Mouse (Mus musculus) limb, embryonic 12.5 days (tissue): ENCODE data around the gene Mslnl. TPM values are rescaled to one million over a fixed set of nuclear protein-coding genes. Genes with fewer than 3 reads are reported as not detected.
A peak's percentile ranks its signal among the peaks of the same experiment; 100 is the strongest.

Source experiments
- ATAC-seq: fragments of 200-750 bp; cut with Nextera tagmentation; 2 replicates; pipeline ENCODE4 v1.8.0; 2017; ENCODE audit warnings: low read depth, moderate TSS enrichment; ENCODE audit not compliant: insufficient number of reproducible peaks, insufficient read depth, low FRiP score, low TSS enrichment
- H3K27ac ChIP-seq: fragments of 300-500 bp; sonication (generic); 2 replicates; pipeline ENCODE4 v1.5.1; 2016; ENCODE audit warnings: mild to moderate bottlenecking, moderate library complexity
- H3K27me3 ChIP-seq: fragments of 300-500 bp; sonication (generic); 2 replicates; pipeline ENCODE4 v1.6.1; 2016; ENCODE audit warnings: mild to moderate bottlenecking, moderate library complexity
- H3K36me3 ChIP-seq: fragments of 300-500 bp; sonication (generic); 2 replicates; pipeline ENCODE4 v1.6.1; 2016; ENCODE audit warnings: mild to moderate bottlenecking, moderate library complexity
- H3K4me1 ChIP-seq: fragments of 300-500 bp; sonication (generic); replicated peaks from 2 replicates; pipeline ENCODE4 v1.6.1; 2016
- H3K4me2 ChIP-seq: fragments of 300-500 bp; sonication (generic); 2 replicates; pipeline ENCODE4 v1.6.1; 2016; ENCODE audit warnings: mild to moderate bottlenecking, moderate library complexity
- H3K4me3 ChIP-seq: fragments of 300-500 bp; sonication (generic); replicated peaks from 2 replicates; pipeline ENCODE4 v1.5.1; 2016; ENCODE audit warnings: mild to moderate bottlenecking
- H3K9ac ChIP-seq: fragments of 300-500 bp; sonication (generic); replicated peaks from 2 replicates; pipeline ENCODE4 v1.6.1; 2016; ENCODE audit warnings: mild to moderate bottlenecking, moderate library complexity
- H3K9me3 ChIP-seq: fragments of 300-500 bp; sonication (generic); 2 replicates; pipeline ENCODE4 v1.6.1; 2016; ENCODE audit warnings: mild to moderate bottlenecking, moderate library complexity
- WGBS: fragments of 180-500 bp; shearing (Covaris S2); methylation state at CpG from one replicate; pipeline ENCODE4 v1.1.7; 2016; 5-methylcytosine and 5-hydroxymethylcytosine counted together
- polyA plus RNA-seq: library from polyadenylated mRNA; unstranded; fragments of >200 nt; fragmentation: Nextera tagmentation; extraction: Ambion mirVana; gene quantifications from 2 replicates; pipeline ENCODE4 v1.2.1, GENCODE M21; 2016

Gene Mslnl
- polyA plus RNA-seq, 1 experiment from 2014 or later: not detected

- H3K27me3 ChIP-seq: no peaks in the 10 kb centered on the region
- no peak overlapping the region for H3K4me2 ChIP-seq
- no peak overlapping the region for H3K27ac ChIP-seq
- peaks cover 56% of the 10 kb centered on the region for H3K36me3 ChIP-seq
- ATAC-seq: no peak
- no peak overlapping the region for H3K9ac ChIP-seq
- no peak overlapping the region for H3K4me3 ChIP-seq
- no peaks in the 10 kb centered on the region for H3K9me3 ChIP-seq
- peaks cover 36% of the 10 kb centered on the region for H3K4me1 ChIP-seq
- 87% methylated on average over 9 of the region's 9 CpGs for WGBS
Observed at GRCm38 (mm10) chr17:25786781-25787504, 51.1 kb downstream of the Mslnl start.

- Histone ChIP-seq H3K9me3 (no peaks in the 10 kb centered on the region), H3K4me1 (peaks cover 46% of the 10 kb centered on the region), H3K9ac (peak overlapping the region; percentile 81), H3K4me3 (peak overlapping the region; percentile 80), H3K4me2 (peak overlapping the region; percentile 87), H3K27me3 (no peaks in the 10 kb centered on the region), H3K27ac (peak overlapping the region; percentile 89), H3K36me3 (peaks cover 41% of the 10 kb centered on the region)
- 31% methylated on average over 19 of the region's 19 CpGs for WGBS
- no peak for ATAC-seq
Observed at GRCm38 (mm10) chr17:25791320-25791842, 55.5 kb downstream of the Mslnl start.

GRCm38 (mm10) chr17:25791843-25792527, 56.1 kb downstream of the Mslnl start:
- Histone ChIP-seq H3K36me3 (peaks cover 36% of the 10 kb centered on the region), H3K4me1 (peaks cover 47% of the 10 kb centered on the region)

GRCm38 (mm10) chr17:25792615-25793014, 56.8 kb downstream of the Mslnl start, which contains the start of gene Fam173a:
Gene Fam173a (minus strand): TSS chr17:25792901.
- H3K4me1 ChIP-seq: peaks cover 52% of the 10 kb centered on the region
- peak within 1 kb of the TSS; percentile 87 for H3K4me2 ChIP-seq
- ATAC-seq: no peak
- H3K36me3 ChIP-seq: peaks cover 30% of the 10 kb centered on the region
- peak within 1 kb of the TSS; percentile 89 for H3K27ac ChIP-seq
- no peaks in the 10 kb centered on the region for H3K27me3 ChIP-seq
- under 1% methylated on average over 14 of the region's 14 CpGs for WGBS
- peak within 1 kb of the TSS; percentile 80 for H3K4me3 ChIP-seq
- no peaks in the 10 kb centered on the region for H3K9me3 ChIP-seq
- H3K9ac ChIP-seq: peak within 1 kb of the TSS; percentile 81

More at GRCm38 (mm10) chr17:25791843-25792527, 56.1 kb downstream of the Mslnl start:
- no peaks in the 10 kb centered on the region for H3K9me3 ChIP-seq
- H3K9ac ChIP-seq: peak overlapping the region; percentile 81
- H3K4me2 ChIP-seq: peak overlapping the region; percentile 87
- peak overlapping the region; percentile 80 for H3K4me3 ChIP-seq
- ATAC-seq: peak; percentile 13; the same call in 1 of the 2 replicates
- WGBS: under 1% methylated on average over 45 of the region's 45 CpGs
- peak overlapping the region; percentile 89 for H3K27ac ChIP-seq
- no peaks in the 10 kb centered on the region for H3K27me3 ChIP-seq

GRCm38 (mm10) chr17:25794197-25794596, 58.4 kb downstream of the Mslnl start:
- H3K27me3 ChIP-seq: no peaks in the 10 kb centered on the region
- H3K36me3 ChIP-seq: peaks cover 17% of the 10 kb centered on the region
- no peak overlapping the region for H3K9ac ChIP-seq
- peaks cover 52% of the 10 kb centered on the region for H3K4me1 ChIP-seq
- H3K9me3 ChIP-seq: no peaks in the 10 kb centered on the region
- no peak overlapping the region for H3K27ac ChIP-seq
- 83% methylated on average over 13 of the region's 13 CpGs for WGBS
- no peak for ATAC-seq
- no peak overlapping the region for H3K4me2 ChIP-seq
- H3K4me3 ChIP-seq: no peak overlapping the region

DNA sequence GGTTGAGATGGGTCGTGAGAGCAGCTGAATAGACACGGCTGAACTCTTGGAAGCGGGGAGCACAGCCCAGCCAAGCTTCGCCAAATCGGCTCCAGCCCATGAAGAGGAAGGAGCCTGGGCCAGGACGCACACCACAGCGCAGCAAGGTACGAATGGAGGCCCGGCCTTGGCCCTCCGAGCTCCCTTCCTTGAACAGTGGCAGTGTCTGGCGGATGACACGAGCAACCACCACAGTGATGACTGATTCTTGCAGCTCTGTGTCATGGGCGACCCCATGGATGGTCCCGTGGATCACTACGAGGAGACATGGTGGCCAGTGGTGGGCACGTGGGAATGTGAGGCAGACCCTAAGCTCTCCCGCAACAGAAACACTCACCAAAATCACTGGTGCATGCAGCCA, 59.2 kb downstream of the Mslnl start:
- Histone ChIP-seq H3K27ac (0 out of 2 replicates have a peak overlapping the region, but pooled peaks have one; percentile 69), H3K4me1 (peaks cover 52% of the 10 kb centered on the region)
- no peak for ATAC-seq

GRCm38 (mm10) chr17:25795609-25796092, 59.8 kb downstream of the Mslnl start, which contains the start of gene AC134908.4:
Gene AC134908.4 (minus strand): TSS chr17:25795659.
- 5% methylated on average over 6 of the region's 6 CpGs for WGBS
- H3K9me3 ChIP-seq: no peaks in the 10 kb centered on the region
- peaks cover 50% of the 10 kb centered on the region for H3K4me1 ChIP-seq
- ATAC-seq: no peak
- H3K4me2 ChIP-seq: peak within 1 kb of the TSS; percentile 99
- no peaks in the 10 kb centered on the region for H3K27me3 ChIP-seq
- peak within 1 kb of the TSS; percentile 69; the same call in 1 of the 2 replicates for H3K27ac ChIP-seq
- peak within 1 kb of the TSS; percentile 79 for H3K9ac ChIP-seq
- H3K36me3 ChIP-seq: 0 out of 2 replicates have a peak, but pooled peaks cover 10% of the 10 kb centered on the region
- peak within 1 kb of the TSS; percentile 84 for H3K4me3 ChIP-seq

More for the DNA sequence above, 59.2 kb downstream of the Mslnl start:
- Histone ChIP-seq H3K27me3 (no peaks in the 10 kb centered on the region), H3K36me3 (0 out of 2 replicates have a peak, but pooled peaks cover 10% of the 10 kb centered on the region), H3K4me3 (peak overlapping the region; percentile 84), H3K9ac (peak overlapping the region; percentile 79; the same call in 1 of the 2 replicates), H3K9me3 (no peaks in the 10 kb centered on the region), H3K4me2 (peak overlapping the region; percentile 99)
- 83% methylated on average over 17 of the region's 17 CpGs for WGBS

DNA sequence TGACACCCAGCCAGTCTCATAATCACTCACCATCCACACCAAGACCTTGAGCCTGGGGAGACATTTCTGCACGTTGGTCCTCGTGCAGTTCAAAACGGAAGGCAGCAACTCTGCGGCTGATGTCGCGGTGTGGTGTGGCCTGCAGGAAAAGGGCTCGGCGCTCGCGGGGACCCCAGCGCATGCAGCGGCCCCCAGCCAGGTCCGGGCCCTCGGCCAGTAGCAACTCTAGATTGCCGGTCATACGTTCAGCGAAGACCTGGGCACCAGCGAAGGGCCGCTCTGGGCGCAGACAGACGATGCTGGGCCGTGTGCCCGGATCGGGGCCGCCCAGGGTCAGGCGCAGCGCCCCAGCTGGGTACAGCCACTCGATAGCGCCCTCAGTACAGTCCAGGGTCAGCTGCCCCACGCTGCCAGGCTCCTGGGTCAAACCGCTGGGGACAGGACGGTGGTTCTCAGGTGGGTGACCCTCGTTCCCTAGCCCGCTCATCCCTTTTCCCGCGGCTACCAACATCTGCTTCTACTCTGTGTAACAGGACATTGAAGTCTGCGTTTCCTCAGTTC, 60.4 kb downstream of the Mslnl start:
- ATAC-seq: peak; percentile 11; the same call in 1 of the 2 replicates
- H3K4me1 ChIP-seq: peaks cover 44% of the 10 kb centered on the region
- peak overlapping the region; percentile 84 for H3K4me3 ChIP-seq
- H3K27me3 ChIP-seq: 0 out of 2 replicates have a peak, but pooled peaks cover 1% of the 10 kb centered on the region
- peak overlapping the region; percentile 69; the same call in 1 of the 2 replicates for H3K27ac ChIP-seq
- peak overlapping the region; percentile 79 for H3K9ac ChIP-seq
- no peaks in the 10 kb centered on the region for H3K9me3 ChIP-seq
- 0 out of 2 replicates have a peak, but pooled peaks cover 10% of the 10 kb centered on the region for H3K36me3 ChIP-seq
- peak overlapping the region; percentile 99 for H3K4me2 ChIP-seq
- WGBS: under 1% methylated on average over 37 of the region's 37 CpGs

DNA sequence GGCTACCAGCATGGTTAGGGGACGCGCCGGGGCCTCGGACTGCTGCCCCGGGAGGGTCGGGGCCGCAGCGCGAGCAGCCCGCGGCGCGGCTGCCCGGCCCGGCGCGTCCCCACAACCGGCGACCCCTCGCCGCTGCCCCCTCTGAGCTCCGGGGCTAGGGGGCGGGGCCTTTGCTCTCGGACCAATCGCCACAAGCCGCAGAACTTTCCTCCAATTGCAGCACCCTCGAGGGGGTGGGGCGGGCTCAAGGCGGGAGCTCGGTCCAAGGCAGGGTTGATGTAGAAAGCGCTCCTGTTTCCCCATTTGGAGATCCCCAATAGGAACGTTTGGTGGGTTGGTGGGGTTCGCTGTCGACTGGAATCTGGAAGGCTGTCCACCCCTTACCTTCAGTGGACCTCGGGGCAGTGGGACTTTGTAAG, 61.1 kb downstream of the Mslnl start, which contains the start of gene Metrn:
Metrn (minus strand) TSS at position 186 of the 419 bp plus-strand sequence.
- Histone ChIP-seq H3K36me3 (0 out of 2 replicates have a peak, but pooled peaks cover 10% of the 10 kb centered on the region), H3K4me1 (peaks cover 40% of the 10 kb centered on the region), H3K4me2 (peak within 1 kb of the TSS; percentile 99), H3K27me3 (0 out of 2 replicates have a peak, but pooled peaks cover 5% of the 10 kb centered on the region), H3K4me3 (peak within 1 kb of the TSS; percentile 84), H3K27ac (peak within 1 kb of the TSS; percentile 69), H3K9ac (peak within 1 kb of the TSS; percentile 79), H3K9me3 (no peaks in the 10 kb centered on the region)
- ATAC-seq: peak; percentile 78
- WGBS: under 1% methylated on average over 35 of the region's 35 CpGs
